Mouse (Mus musculus) lung, postnatal 25 days (tissue): ENCODE data around the gene Eml2.

ENCODE experiments used
- DNase-seq: peaks from one replicate; pipeline ENCODE4 v3.0.0; 2022; ENCODE audit warnings: low spot score

The Eml2 gene

GRCm38 (mm10) chr7:19202065-19202850 is 26.0 kb downstream of the Eml2 start:
- DNase-seq, result no peak

- no peak for DNase-seq
These were observed 32.1 kb downstream of the Eml2 start for GRCm38 (mm10) chr7:19208201-19208910.

- peak; percentile 62 for DNase-seq
These were observed 32.8 kb downstream of the Eml2 start for GRCm38 (mm10) chr7:19208944-19209472.

- no peak for DNase-seq
These were observed 33.3 kb downstream of the Eml2 start for GRCm38 (mm10) chr7:19209494-19209893.

GRCm38 (mm10) chr7:19210010-19210409 is 33.8 kb downstream of the Eml2 start:
- DNase-seq, result no peak

GRCm38 (mm10) chr7:19211041-19211675 is 34.9 kb downstream of the Eml2 start:
- no peak for DNase-seq

- DNase-seq, result no peak
These were observed 36.0 kb downstream of the Eml2 start, which contains the start of gene Gpr4 for GRCm38 (mm10) chr7:19211996-19212755. TSS of gene Gpr4 (plus strand) at chr7:19212538.

GRCm38 (mm10) chr7:19213385-19213784 is 37.2 kb downstream of the Eml2 start:
- DNase-seq, result no peak

- DNase-seq, result no peak
These were observed 38.1 kb downstream of the Eml2 start for GRCm38 (mm10) chr7:19214369-19214768.

GRCm38 (mm10) chr7:19214940-19215339 is 38.7 kb downstream of the Eml2 start:
- DNase-seq, result no peak

GRCm38 (mm10) chr7:19217492-19217891 is 41.3 kb downstream of the Eml2 start:
- DNase-seq, result no peak

- DNase-seq, result no peak
These were observed 41.7 kb downstream of the Eml2 start for GRCm38 (mm10) chr7:19217944-19218343.

GRCm38 (mm10) chr7:19220061-19220460 is 43.8 kb downstream of the Eml2 start:
- no peak for DNase-seq

- DNase-seq, result no peak
These were observed 46.0 kb downstream of the Eml2 start for GRCm38 (mm10) chr7:19222189-19222588.

GRCm38 (mm10) chr7:19222875-19223274 is 46.7 kb downstream of the Eml2 start:
- no peak for DNase-seq

- no peak for DNase-seq
These were observed 48.7 kb downstream of the Eml2 start for GRCm38 (mm10) chr7:19224933-19225332.

GRCm38 (mm10) chr7:19226817-19227797 is 50.9 kb downstream of the Eml2 start:
- DNase-seq, result no peak

- peak; percentile 100 for DNase-seq
These were observed 51.9 kb downstream of the Eml2 start, which contains the start of gene Opa3 for GRCm38 (mm10) chr7:19227883-19228792. TSS of gene Opa3 (plus strand) at chr7:19228334.

GRCm38 (mm10) chr7:19228793-19229148 is 52.5 kb downstream of the Eml2 start:
- no peak for DNase-seq

- DNase-seq, result no peak
These were observed 53.2 kb downstream of the Eml2 start for GRCm38 (mm10) chr7:19229404-19229803.
